Mouse (Mus musculus) v-Abl transformed pro-B cells (cell line): Measurements from ENCODE around the gene Ccdc124.

Experiments
- in situ Hi-C, 2 experiments: fragments of 400-800 bp; cut with MboI; formaldehyde crosslinking; loops; one replicate each; pipeline ENCODE4 v1.15.1; 2025; ENCODE audit not compliant: unreplicated experiment in 2 of 2

Gene Ccdc124

GRCm38 (mm10) chr8:70879500-70879899 lies 5.8 kb upstream of the Ccdc124 start:
- in situ Hi-C loops: loop anchor here (25.0 kb wide), 1 partner anchor 783 kb away; the partner anchor contains the start of gene Unc13a (in 2 of the 2)

DNA sequence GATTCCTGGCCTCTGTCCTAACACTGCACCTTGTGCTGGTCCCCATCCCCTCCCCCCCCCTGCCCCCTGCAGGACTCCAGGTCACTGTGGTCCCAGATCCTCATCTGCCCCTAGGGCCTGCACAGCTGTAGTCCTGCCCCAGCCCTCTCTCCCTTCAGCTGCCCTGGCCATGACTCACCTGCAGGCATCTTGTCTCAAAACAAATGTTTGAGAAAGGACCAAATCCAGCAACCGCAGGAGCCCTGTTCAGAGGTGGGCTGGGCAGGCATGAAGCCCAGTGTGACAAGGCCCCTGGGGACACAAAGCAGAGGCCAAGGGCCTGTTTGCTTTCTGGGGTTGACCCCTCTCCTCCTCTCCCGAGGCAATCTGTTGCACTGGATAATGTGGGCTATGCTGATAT lies 4.4 kb upstream of the Ccdc124 start:
- in situ Hi-C loops: loop anchor here (25.0 kb wide), 1 partner anchor 784 kb away; the partner anchor contains the start of gene Unc13a (in 2 of the 2)

DNA sequence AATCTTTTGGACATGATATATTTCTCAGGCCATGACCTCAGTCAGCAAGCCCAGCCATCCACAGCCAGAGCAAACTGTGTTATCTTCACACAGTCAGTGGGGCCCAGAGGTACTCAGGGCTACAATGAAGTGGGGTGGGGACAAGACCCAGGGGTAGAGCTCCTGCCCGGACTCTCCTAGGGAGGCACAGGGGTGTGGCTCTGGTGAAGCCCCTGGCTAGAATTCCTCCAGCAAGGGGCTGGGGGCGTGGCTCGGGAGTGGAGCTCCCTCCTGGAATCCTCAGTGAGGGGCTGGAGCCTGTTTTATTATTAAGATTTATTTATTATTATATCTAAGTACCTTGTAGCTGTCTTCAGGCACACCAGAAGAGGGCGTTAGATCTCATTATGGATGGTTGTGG lies 2.6 kb upstream of the Ccdc124 start:
- in situ Hi-C loops: loop anchor here (25.0 kb wide), 1 partner anchor 786 kb away; the partner anchor contains the start of gene Unc13a (in 2 of the 2)

- in situ Hi-C loops: no loop called here
These were observed 706 bp upstream of the Ccdc124 start for GRCm38 (mm10) chr8:70874441-70874840.

- in situ Hi-C loops: no loop called here
These were observed 932 bp downstream of the Ccdc124 start for GRCm38 (mm10) chr8:70872643-70873363.

- in situ Hi-C loops: no loop called here
These were observed 2.4 kb downstream of the Ccdc124 start for GRCm38 (mm10) chr8:70871195-70871807.

GRCm38 (mm10) chr8:70869601-70870041 lies 4.1 kb downstream of the Ccdc124 start:
- in situ Hi-C loops: no loop called here

DNA sequence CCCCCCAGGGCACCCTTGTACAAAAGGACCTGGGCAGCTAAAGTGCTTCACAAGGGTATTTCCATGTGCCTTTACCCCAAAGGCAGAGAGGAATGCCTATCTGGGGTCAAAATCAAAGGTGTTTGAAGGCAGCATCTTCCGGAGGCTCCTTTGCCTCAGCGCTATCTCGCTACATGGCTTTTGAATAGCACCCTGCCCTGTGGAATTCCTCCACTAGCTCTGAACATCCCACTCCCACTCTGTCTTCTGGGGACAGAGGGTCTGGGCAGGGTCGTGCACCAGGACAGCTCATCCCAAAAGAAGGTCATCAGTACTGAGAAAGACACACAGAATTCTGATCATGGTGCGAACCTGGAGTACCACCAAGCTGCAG lies 4.5 kb downstream of the Ccdc124 start:
- in situ Hi-C loops: no loop called here

DNA sequence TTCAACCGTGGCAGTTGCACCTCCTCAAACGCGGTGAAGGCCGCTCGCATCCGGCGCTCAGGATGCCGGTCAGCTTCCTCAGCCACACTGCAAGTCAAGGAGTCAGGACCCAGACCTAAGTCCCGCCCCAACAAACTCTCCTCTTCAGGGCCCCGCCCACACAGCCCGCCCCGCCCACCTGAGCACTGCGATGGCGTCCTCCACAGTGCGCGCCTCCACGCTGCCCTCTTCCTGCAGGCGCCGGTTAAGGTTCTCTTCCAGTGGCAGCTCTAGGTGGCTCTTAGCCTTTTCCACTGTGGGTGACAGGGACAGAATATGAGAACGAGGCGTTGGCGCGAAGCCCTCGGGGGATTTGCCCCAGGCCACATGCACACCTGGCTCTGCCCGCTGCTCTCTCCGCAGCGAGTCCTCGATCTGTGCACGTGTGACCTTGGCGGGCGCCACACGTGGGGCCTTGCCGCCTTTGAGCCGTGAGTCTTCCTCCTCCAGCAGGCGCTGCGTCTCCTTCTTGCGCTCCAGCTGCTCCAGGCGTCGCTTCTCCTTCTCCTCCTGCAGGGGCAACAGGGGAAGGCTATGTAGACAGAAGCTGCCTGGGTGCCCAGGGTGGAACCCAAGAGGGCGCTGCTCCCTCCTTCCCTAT lies 5.1 kb downstream of the Ccdc124 start:
- in situ Hi-C loops: no loop called here

- in situ Hi-C loops: no loop called here
These were observed 7.2 kb downstream of the Ccdc124 start for GRCm38 (mm10) chr8:70866566-70866965.

DNA sequence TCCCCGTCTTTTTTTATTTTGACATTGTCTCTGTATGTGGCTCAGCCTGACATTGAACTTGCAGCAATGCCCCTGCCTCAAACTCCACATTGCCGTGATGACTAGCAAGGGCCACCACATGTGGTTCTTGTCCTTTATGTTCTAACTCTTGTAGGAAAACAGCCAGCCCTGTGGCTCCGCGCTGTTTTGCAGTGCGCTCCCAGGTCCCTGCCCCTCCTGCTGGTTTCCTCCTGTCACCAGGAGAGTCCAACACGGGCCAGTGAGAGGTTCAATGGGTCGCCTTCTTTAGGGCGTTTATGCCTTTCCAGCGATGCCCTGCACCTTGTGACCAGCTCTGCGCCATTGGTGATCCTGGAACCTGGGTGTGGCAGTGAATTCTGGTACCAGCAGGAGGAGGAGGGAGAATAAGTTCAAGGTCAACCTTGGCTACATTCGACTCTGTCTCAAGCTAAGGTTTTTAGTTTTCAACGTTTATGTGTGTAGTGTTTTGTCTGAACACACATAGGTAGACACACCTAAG lies 7.7 kb downstream of the Ccdc124 start:
- in situ Hi-C loops: no loop called here

DNA sequence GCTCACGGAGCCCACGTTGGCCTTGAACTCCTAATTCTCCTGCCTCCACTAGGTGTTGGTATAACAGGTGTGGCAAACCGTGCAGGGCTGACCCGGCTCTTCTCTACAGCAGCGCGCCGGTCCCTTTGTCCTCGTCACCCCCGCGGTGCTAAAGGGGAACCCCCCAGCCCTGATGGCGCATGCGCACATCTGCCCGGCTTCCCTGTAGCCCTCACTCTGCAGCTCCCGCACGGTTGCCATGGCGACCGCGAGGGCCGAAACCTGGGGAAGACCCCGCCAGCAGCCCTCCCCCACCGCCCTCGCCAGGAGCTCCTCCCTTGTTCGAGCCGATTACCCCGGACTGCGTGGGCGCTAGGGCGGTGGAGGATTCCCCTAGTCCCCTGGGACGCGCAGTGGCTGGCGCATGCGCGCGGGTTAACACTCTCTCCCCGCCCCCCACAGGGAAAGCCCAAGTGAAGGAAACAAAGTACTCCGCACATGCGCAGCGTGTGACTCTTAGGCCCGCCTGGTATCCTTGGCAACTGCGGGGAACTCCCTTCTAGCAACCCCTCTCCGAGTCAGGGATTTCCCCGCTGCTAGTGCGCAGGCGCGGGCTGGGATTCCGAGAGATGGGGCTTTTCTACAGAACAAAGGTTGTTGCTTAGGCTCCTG lies 8.3 kb downstream of the Ccdc124 start:
- in situ Hi-C loops: no loop called here

DNA sequence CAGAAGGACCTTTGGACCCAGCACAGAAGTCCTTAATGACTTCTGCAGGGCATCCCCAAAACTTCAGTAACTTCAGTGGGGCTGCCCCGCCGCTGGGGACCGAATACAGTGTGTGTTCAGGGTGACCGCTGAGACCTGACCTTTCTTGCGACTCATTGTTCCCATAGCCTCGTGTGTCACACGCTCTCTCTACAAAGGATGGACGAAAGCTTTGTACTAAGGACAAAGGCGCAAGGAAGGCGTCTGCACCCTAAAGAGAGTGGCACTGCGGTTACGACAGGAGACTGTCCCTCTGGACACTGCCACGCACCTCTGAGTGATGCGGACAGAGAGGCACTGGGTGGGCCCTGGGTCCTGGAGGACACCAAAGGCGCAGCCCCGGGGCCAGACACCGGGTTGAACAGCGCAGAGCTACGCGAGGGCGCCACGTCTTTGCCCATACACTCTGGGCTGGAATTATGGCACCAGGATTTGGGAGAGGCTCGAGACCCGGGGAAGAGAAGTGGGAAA lies 9.0 kb downstream of the Ccdc124 start:
- in situ Hi-C loops: no loop called here

GRCm38 (mm10) chr8:70863956-70864711 lies 9.6 kb downstream of the Ccdc124 start:
- in situ Hi-C loops: no loop called here

DNA sequence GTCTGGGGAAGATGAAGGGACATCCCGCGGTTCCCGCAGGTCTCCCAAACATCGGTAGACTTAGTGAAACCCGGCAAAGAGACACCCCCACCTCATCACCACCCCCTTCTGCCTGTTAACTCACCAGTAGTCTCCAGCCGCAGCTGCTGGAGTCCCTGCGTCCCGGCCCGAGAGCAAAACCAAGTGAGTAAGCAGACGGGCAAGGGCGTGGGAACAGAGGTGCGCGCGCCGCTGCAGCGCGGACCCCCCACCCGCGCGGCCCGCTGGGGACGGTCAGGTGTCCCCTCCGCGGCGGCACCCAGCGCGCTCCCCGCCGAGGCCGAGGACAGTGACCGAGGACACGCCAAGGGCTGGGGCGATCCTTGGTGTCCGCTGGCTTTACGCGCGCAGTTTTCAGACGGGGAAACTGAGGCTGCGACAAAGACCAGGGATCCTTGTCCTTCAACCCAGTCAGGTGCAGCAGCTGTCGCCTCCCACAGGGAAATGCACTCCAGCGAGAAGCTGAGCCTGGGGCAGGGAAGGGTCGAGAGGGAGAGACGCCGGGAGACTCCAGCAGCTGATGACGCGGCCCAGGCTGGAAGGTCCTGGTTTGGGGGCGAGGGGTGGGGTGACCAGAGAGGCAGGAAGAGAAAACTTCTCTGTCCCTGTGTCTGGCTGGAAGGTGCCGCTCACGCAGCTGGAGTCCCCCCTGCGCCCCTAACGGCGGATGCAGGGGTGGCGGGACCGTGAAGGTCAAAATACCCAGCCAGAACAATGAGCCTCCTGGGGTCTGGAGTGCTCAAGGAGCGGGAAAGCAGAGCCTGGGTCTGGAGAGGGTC lies 10.7 kb downstream of the Ccdc124 start, which contains the start of gene Kcnn1:
Gene Kcnn1 (minus strand): TSS at position 435 of the 818 bp plus-strand sequence.
- in situ Hi-C loops: no loop called here

GRCm38 (mm10) chr8:70857516-70857915 lies 16.2 kb downstream of the Ccdc124 start:
- in situ Hi-C loops: no loop called here

GRCm38 (mm10) chr8:70856541-70857197 lies 17.1 kb downstream of the Ccdc124 start:
- in situ Hi-C loops: no loop called here

- in situ Hi-C loops: no loop called here
These were observed 17.7 kb downstream of the Ccdc124 start for GRCm38 (mm10) chr8:70856028-70856427.
